Mouse (Mus musculus) heart, embryonic 14.5 days (tissue): ENCODE measurements around the gene Cacna1e. TPM values are rescaled to one million over a fixed set of nuclear protein-coding genes. Genes with fewer than 3 reads are reported as not detected.

Source experiments
- ATAC-seq: fragments of 200-750 bp; cut with Nextera tagmentation; 2 replicates; pipeline ENCODE4 v1.8.0; 2017; ENCODE audit warnings: low read depth, moderate TSS enrichment; ENCODE audit not compliant: insufficient number of reproducible peaks, insufficient read depth, low FRiP score
- H3K27ac ChIP-seq, 2 experiments: fragments of 200-500 bp in 1 of 2; fragments of 300-500 bp in 1 of 2; sonication (generic) in 1 of 2; replicated peaks in 1 of 2; 2 replicates each; pipeline ENCODE4 v1.5.1; 2012 to 2014; ENCODE audit warnings: low read depth in 2 of 2, low read length in 2 of 2, control low read depth in 1 of 2, mild to moderate bottlenecking in 1 of 2, mixed read lengths in 1 of 2; ENCODE audit not compliant: control insufficient read depth in 1 of 2, insufficient read depth in 1 of 2
- H3K27me3 ChIP-seq: fragments of 300-500 bp; sonication (generic); 2 replicates; pipeline ENCODE4 v1.6.1; 2014; ENCODE audit warnings: mild to moderate bottlenecking, low read length, control low read depth; ENCODE audit not compliant: control insufficient read depth, insufficient read depth
- H3K36me3 ChIP-seq: fragments of 300-500 bp; sonication (generic); 2 replicates; pipeline ENCODE4 v1.6.1; 2014; ENCODE audit warnings: mild to moderate bottlenecking, control low read depth, low read length, mixed read lengths; ENCODE audit not compliant: control insufficient read depth, insufficient read depth
- H3K4me1 ChIP-seq, 2 experiments: fragments of 200-500 bp in 1 of 2; fragments of 300-500 bp in 1 of 2; sonication (generic) in 1 of 2; 2 replicates each; pipeline ENCODE4 v1.6.1; 2012 to 2014; ENCODE audit warnings: low read length in 2 of 2, control low read depth in 1 of 2, mixed read lengths in 1 of 2; ENCODE audit not compliant: control insufficient read depth in 2 of 2, insufficient read depth in 2 of 2
- H3K4me2 ChIP-seq: fragments of 300-500 bp; sonication (generic); 2 replicates; pipeline ENCODE4 v1.6.1; 2014; ENCODE audit warnings: mild to moderate bottlenecking, low read length
- H3K4me3 ChIP-seq, 2 experiments: fragments of 200-500 bp in 1 of 2; fragments of 300-500 bp in 1 of 2; sonication (generic) in 1 of 2; 2 replicates each; pipeline ENCODE4 v1.5.1; 2012 to 2014; ENCODE audit warnings: low read length in 2 of 2, mild to moderate bottlenecking in 2 of 2, control low read depth in 1 of 2, low read depth in 1 of 2, moderate library complexity in 1 of 2; ENCODE audit not compliant: control insufficient read depth in 1 of 2, insufficient read depth in 1 of 2
- H3K9ac ChIP-seq: fragments of 300-500 bp; sonication (generic); 2 replicates; pipeline ENCODE4 v1.6.1; 2014; ENCODE audit warnings: mild to moderate bottlenecking, low read length
- H3K9me3 ChIP-seq: fragments of 300-500 bp; sonication (generic); 2 replicates; pipeline ENCODE4 v1.6.1; 2016; ENCODE audit warnings: low read length, control low read depth; ENCODE audit not compliant: control insufficient read depth
- WGBS: fragments of 180-500 bp; shearing (Covaris S2); extraction: QIAGEN DNeasy Blood & Tissue Kit; methylation state at CpG from one replicate; pipeline ENCODE4 v1.1.7; 2014; 5-methylcytosine and 5-hydroxymethylcytosine counted together
- polyA plus RNA-seq: library from polyadenylated mRNA; unstranded; fragments of >200 nt; fragmentation: Nextera tagmentation; extraction: Ambion mirVana; gene quantifications from 2 replicates; pipeline ENCODE4 v1.2.1, GENCODE M21; 2014

Cacna1e gene
- polyA plus RNA-seq, 1 experiment from 2014 or later = 0.22 TPM

DNA sequence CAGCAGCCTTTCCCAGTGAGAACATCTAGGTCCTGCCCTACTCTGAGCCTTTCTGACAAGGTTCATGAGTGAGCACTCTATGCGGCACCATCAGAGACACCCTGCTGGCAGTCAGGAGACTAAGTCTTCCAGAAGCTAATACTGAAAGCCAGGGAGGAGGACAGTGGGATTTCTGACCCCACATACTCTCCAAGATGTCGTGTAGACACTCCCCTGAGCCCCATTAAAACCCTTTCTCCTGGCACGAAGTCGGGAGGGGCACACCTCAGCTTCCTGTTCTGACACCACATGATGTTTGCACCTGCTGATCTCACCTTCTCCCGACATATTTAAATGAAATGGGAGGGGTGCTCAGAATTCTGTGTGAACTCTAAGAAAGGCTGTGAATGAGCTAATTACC lies 226.9 kb downstream of the Cacna1e start:
- no peaks in the 10 kb centered on the region for H3K9me3 ChIP-seq
- 60% methylated on average over 5 of the region's 5 CpGs for WGBS
- no peaks in the 10 kb centered on the region for H3K36me3 ChIP-seq
- no peak overlapping the region for H3K27ac ChIP-seq
- no peak overlapping the region for H3K4me2 ChIP-seq
- H3K27me3 ChIP-seq = no peaks in the 10 kb centered on the region
- no peaks in the 10 kb centered on the region for H3K4me1 ChIP-seq
- ATAC-seq = no peak
- no peak overlapping the region for H3K9ac ChIP-seq
- H3K4me3 ChIP-seq = no peak overlapping the region

DNA sequence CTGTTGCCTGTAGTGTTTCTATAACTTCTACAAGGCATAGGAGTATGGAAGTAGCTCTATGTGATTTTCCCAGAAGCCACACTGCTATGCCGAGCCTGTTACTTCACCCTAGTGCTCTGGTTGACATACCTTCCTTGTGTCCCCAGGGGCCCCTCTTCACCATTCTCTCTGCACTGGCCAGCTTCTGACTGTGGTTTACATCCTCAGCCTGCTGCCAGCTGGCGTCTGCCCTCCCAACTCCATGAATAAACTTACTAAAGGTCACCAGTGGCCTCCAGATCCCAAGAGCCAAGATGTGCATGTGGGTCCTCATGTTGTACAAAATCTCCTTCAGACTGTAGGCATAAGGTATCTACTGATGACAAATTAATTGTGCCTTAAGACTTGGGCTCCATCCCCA lies 230.3 kb downstream of the Cacna1e start:
- Histone ChIP-seq H3K9me3 (no peaks in the 10 kb centered on the region), H3K4me2 (no peak overlapping the region), H3K27ac (no peak overlapping the region), H3K4me3 (no peak overlapping the region), H3K36me3 (no peaks in the 10 kb centered on the region), H3K27me3 (no peaks in the 10 kb centered on the region), H3K4me1 (no peaks in the 10 kb centered on the region), H3K9ac (no peak overlapping the region)
- 71% methylated on average over 2 of the region's 2 CpGs for WGBS
- no peak for ATAC-seq

DNA sequence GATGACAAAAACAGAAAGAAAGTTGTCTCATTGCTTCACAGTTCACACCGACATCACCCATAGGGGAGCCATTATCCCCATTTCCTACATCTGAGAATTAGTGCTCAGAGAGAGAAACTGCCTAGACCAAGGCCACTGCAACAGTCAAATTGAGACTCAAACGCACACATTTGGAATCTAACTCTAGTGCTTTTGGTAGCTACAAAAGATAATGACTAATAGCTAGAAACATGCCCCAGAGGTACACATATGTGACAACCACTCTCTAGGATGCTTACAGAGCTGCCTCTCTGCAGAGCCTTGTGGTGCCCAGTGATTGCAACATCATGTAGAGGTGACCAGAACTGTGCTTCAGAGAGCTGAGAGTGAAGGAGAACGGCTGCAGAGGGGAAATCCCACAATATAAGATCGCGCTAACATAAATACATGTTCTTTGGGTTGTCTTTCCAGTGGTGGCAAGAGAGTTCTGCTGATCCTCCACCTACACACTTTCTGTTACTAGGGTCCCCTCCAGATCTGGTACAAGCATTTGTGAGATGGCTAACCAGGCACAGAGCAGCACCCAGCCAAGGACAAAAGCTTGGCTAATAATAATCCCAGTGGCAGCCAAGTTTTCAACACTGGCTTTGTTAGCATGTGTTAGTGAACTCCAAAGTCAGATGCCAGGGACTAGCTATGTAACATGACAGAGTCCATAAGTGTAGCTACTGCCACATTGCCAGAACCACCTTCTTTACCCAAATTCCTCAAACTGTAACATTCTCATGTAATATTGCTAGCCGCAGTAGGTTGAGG lies 237.9 kb downstream of the Cacna1e start:
- Histone ChIP-seq H3K9me3 (no peaks in the 10 kb centered on the region), H3K27me3 (no peaks in the 10 kb centered on the region), H3K27ac (no peak overlapping the region), H3K36me3 (no peaks in the 10 kb centered on the region), H3K4me1 (no peaks in the 10 kb centered on the region), H3K4me3 (no peak overlapping the region), H3K9ac (no peak overlapping the region), H3K4me2 (no peak overlapping the region)
- 85% methylated on average over 6 of the region's 6 CpGs for WGBS
- ATAC-seq = no peak

DNA sequence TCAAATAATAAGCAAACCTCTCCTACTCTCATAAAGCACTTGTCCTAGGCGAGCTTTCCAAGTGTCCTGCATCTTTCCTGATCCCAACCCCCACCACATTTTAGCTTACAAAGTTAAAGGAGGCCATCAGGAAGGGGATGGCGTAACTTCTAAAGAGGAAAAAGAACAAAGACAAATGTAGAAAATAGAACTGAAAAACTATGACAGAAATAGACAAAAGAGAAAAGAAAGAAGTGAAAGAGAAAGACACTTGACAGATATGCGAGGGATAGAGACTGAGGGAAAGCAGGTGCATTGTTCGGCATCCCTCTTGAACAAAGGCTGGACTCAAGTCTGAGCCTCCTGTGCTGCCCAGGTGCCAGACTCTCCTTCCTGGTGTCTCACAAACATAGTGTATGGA lies 246.5 kb downstream of the Cacna1e start:
- ATAC-seq = no peak
- Histone ChIP-seq H3K27me3 (no peaks in the 10 kb centered on the region), H3K9me3 (no peaks in the 10 kb centered on the region), H3K27ac (no peak overlapping the region), H3K4me3 (no peak overlapping the region), H3K4me1 (no peaks in the 10 kb centered on the region), H3K4me2 (no peak overlapping the region), H3K9ac (no peak overlapping the region), H3K36me3 (no peaks in the 10 kb centered on the region)
- WGBS = 72% methylated on average over 4 of the region's 4 CpGs

DNA sequence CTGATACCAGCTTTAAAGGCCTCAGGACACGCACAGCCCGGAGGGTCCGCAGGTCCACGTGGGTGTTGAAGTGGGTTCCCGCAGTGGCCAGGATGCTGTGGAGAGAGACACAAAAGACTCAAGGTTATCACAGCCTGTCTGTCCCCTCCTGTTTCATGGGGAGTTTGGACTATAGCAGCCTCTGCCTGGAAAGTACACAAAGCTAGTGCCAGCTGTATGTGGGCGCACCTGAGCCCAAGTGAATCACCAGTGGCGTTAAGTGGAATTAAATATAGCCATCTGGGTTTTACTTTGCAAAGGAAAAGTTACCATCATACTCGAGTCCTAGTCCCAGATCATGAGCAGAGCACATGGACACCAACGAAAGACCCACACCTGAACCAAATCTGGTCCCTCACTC lies 248.5 kb downstream of the Cacna1e start:
- H3K27ac ChIP-seq = no peak overlapping the region
- H3K36me3 ChIP-seq = no peaks in the 10 kb centered on the region
- no peaks in the 10 kb centered on the region for H3K9me3 ChIP-seq
- no peak overlapping the region for H3K4me3 ChIP-seq
- WGBS = 84% methylated on average over 9 of the region's 9 CpGs
- H3K4me1 ChIP-seq = no peaks in the 10 kb centered on the region
- no peak for ATAC-seq
- H3K27me3 ChIP-seq = no peaks in the 10 kb centered on the region
- no peak overlapping the region for H3K9ac ChIP-seq
- no peak overlapping the region for H3K4me2 ChIP-seq

DNA sequence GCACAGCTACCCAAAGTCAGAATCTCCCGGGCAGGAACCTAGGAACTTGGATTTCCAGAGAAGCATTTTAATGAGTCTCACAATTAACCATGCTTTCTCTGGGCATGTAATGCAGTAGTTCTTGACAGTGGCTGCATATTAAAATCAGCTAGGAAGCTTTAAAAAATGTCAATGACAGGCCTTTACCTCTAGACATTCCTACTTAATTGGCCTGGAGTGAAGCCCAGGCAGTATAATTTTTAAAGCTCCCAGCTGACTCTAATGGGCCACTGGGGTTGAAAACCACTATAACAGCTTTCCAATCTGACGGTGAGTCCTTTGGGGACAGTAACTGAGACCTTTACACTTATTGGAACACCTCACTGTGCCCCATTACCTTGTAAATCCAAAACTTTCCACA lies 251.4 kb downstream of the Cacna1e start:
- Histone ChIP-seq H3K36me3 (no peaks in the 10 kb centered on the region), H3K9ac (no peak overlapping the region), H3K27ac (no peak overlapping the region), H3K4me3 (no peak overlapping the region), H3K27me3 (no peaks in the 10 kb centered on the region), H3K4me2 (no peak overlapping the region), H3K9me3 (no peaks in the 10 kb centered on the region), H3K4me1 (no peaks in the 10 kb centered on the region)
- 76% methylated on average over 2 of the region's 2 CpGs for WGBS
- no peak for ATAC-seq

DNA sequence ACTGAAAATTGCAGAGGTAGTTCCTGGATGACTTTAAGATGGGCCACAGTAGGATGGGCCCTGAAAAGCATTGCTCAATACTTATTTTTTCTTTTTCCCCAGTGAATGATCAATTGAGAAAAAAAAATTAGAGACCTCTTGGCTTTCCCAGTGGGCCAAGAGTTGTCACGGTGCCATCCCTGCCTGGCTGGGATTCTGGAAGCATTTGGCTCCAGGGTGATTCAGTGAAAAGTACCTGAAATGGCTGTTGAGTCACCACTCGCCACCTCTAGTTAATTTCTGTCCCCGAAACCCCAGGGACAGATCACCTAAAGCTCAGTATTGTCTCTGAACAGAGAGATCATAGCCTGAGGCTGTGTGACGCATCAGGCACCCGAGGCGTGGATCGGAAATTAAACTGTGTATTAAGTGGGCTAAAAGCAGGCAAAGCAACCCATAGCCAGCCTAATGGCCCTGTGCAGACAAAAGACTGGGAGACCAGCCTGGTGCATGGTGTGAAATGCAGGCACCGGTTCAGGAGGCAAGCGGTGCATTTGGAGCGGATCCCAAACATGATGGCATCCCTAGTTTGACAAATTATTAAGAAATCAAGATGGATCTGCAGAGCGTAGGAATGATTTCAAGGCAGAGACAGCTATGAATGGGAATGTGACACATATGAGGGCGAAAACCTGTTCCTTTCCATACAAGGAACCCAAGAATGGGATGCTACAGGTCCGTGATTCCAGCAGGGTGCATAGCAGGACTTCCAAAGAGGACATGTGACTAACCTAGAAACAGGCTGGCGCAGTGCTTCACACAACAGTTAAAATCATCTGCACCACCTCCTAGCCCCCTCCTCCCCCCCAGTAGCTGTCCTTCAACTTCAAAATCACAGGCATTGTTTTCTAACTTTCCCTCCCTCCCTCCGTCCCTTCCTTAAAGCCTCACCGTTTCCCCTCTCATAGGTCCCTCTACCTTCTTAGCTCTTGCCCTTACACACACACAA lies 261.3 kb downstream of the Cacna1e start:
- 81% methylated on average over 16 of the region's 16 CpGs for WGBS
- Histone ChIP-seq H3K27ac (no peak overlapping the region), H3K36me3 (no peaks in the 10 kb centered on the region), H3K4me2 (no peak overlapping the region), H3K27me3 (no peaks in the 10 kb centered on the region), H3K4me3 (no peak overlapping the region), H3K9ac (no peak overlapping the region), H3K4me1 (no peaks in the 10 kb centered on the region), H3K9me3 (no peaks in the 10 kb centered on the region)
- no peak for ATAC-seq
